Mouse (Mus musculus) cortical plate, adult 2 months (tissue): ENCODE results near the gene Nfkb1.

Experiments used
- CTCF ChIP-seq: fragments of 200-500 bp; IDR thresholded peaks from 2 replicates; pipeline ENCODE4 v1.5.1; 2011; ENCODE audit warnings: mild to moderate bottlenecking, control low read depth, low read length; ENCODE audit not compliant: insufficient read depth; ENCODE audit errors: extremely low read depth
- POLR2A ChIP-seq: fragments of 200-500 bp; IDR thresholded peaks from 2 replicates; pipeline ENCODE4 v1.6.1; 2011; ENCODE audit warnings: mild to moderate bottlenecking, low read length, control low read depth; ENCODE audit not compliant: insufficient read depth; ENCODE audit errors: extremely low read depth

- TF ChIP-seq POLR2A (no peak), CTCF (no peak)
Measured at GRCm38 (mm10) chr3:135628706-135629169, 62.6 kb downstream of the Nfkb1 start.
